ENCODE assay signal across 8 mouse cellular contexts in genomic region chr4:48279498-48280134, GRCm38 (mm10). TPM values are rescaled to one million over a fixed set of nuclear protein-coding genes. Genes with fewer than 3 reads are reported as not detected.
DNase-seq lines count a peak whose midpoint lies in the region; ATAC-seq and TF ChIP-seq lines count a peak whose summit lies in the region.

Gene Erp44 (minus strand): TSS chr4:48279558.
Gene Invs (plus strand): TSS chr4:48279760.

- intact Hi-C loops in heart, postnatal 10 days (cut with DNase I): no loop called here

- no peak for TF ChIP-seq POLR2A in ES-Bruce4 (IDR thresholded peaks at IDR 0.05; ENCODE audit: insufficient read depth, low read length)

- ATAC-seq in cerebellum, adult (ENCODE audit: insufficient number of reproducible peaks, low FRiP score, low TSS enrichment): peak; percentile 99
- ATAC-seq in forebrain, embryonic 13.5 days: peak; percentile 100
- ATAC-seq in liver, postnatal 0 days: peak; percentile 99
- ATAC-seq in neural tube, embryonic 14.5 days (ENCODE audit: low read depth): peak; percentile 100

- no peaks in the 10 kb centered on the region for H3K27me3 ChIP-seq in ES-Bruce4 (ENCODE audit: control insufficient read depth, insufficient read depth, low read length, poor library complexity, severe bottlenecking)
- no peaks in the 10 kb centered on the region for H3K27me3 ChIP-seq in forebrain, embryonic 13.5 days
- no peaks in the 10 kb centered on the region for H3K27me3 ChIP-seq in liver, postnatal 0 days (ENCODE audit: insufficient read depth, low read length)
- no peaks in the 10 kb centered on the region for H3K27me3 ChIP-seq in neural tube, embryonic 14.5 days (ENCODE audit: control insufficient read depth, insufficient read depth, low read length)

- no peaks in the 10 kb centered on the region for H3K4me1 ChIP-seq in ES-Bruce4 (ENCODE audit: control insufficient read depth, insufficient read depth, low read length)
- H3K4me1 ChIP-seq in forebrain, embryonic 13.5 days: peaks cover 16% of the 10 kb centered on the region
- H3K4me1 ChIP-seq in liver, postnatal 0 days (ENCODE audit: insufficient read depth): peaks cover 14% of the 10 kb centered on the region
- peaks cover 5% of the 10 kb centered on the region for H3K4me1 ChIP-seq in neural tube, embryonic 14.5 days (ENCODE audit: control insufficient read depth, insufficient read depth, low read length)

- H3K36me3 ChIP-seq in ES-Bruce4 (ENCODE audit: control insufficient read depth, insufficient read depth, low read length, poor library complexity, severe bottlenecking): no peaks in the 10 kb centered on the region
- H3K36me3 ChIP-seq in forebrain, embryonic 13.5 days (ENCODE audit: poor library complexity, severe bottlenecking): no peaks in the 10 kb centered on the region
- no peaks in the 10 kb centered on the region for H3K36me3 ChIP-seq in liver, postnatal 0 days (replicated peaks; ENCODE audit: insufficient read depth, low read length)
- no peaks in the 10 kb centered on the region for H3K36me3 ChIP-seq in neural tube, embryonic 14.5 days (ENCODE audit: control insufficient read depth, insufficient read depth, low read length)

- peak within 1 kb of the TSS; percentile 83 for H3K4me2 ChIP-seq in forebrain, embryonic 13.5 days
- peak within 1 kb of the TSS; percentile 76 for H3K4me2 ChIP-seq in liver, postnatal 0 days (ENCODE audit: low read depth, low read length)
- peak within 1 kb of the TSS; percentile 83 for H3K4me2 ChIP-seq in neural tube, embryonic 14.5 days (ENCODE audit: low read depth, low read length)

- WGBS in forebrain, embryonic 13.5 days: 0% methylated on average over 41 of the region's 41 CpGs
- under 1% methylated on average over 41 of the region's 41 CpGs for WGBS in large intestine, adult 2 months
- under 1% methylated on average over 37 of the region's 41 CpGs for WGBS in liver, postnatal 0 days (ENCODE audit: insufficient replicate concordance)
- under 1% methylated on average over 41 of the region's 41 CpGs for WGBS in neural tube, embryonic 14.5 days

- H3K9ac ChIP-seq in ES-Bruce4 (ENCODE audit: low read depth, poor library complexity, severe bottlenecking): peak within 1 kb of the TSS; percentile 68
- H3K9ac ChIP-seq in forebrain, embryonic 13.5 days: peak within 1 kb of the TSS; percentile 92
- H3K9ac ChIP-seq in liver, postnatal 0 days (replicated peaks): peak within 1 kb of the TSS; percentile 89
- H3K9ac ChIP-seq in neural tube, embryonic 14.5 days (replicated peaks; ENCODE audit: low read depth, low read length): peak within 1 kb of the TSS; percentile 94

- no peak within 1 kb of the TSS for H3K27ac ChIP-seq in ES-Bruce4 (ENCODE audit: insufficient read depth, low read length)
- peak within 1 kb of the TSS; percentile 63 for H3K27ac ChIP-seq in forebrain, embryonic 13.5 days
- peak within 1 kb of the TSS; percentile 84 for H3K27ac ChIP-seq in liver, postnatal 0 days (ENCODE audit: low read depth)
- H3K27ac ChIP-seq in neural tube, embryonic 14.5 days (ENCODE audit: low read depth, low read length): peak within 1 kb of the TSS; percentile 79

- DNase-seq in heart, postnatal 10 days: peak; percentile 98
- peak; percentile 98 for DNase-seq in large intestine, adult 2 months (ENCODE audit: low read depth, low spot score)
- peak; percentile 93 for DNase-seq in liver, postnatal 0 days
- DNase-seq in testis, postnatal 10 days (ENCODE audit: low spot score): peak; percentile 90

- TF ChIP-seq EP300 in ES-Bruce4 (IDR thresholded peaks at IDR 0.05; ENCODE audit: insufficient read depth, low read depth, low read length): no peak
- TF ChIP-seq EP300 in liver, postnatal 0 days (IDR thresholded peaks at IDR 0.05; ENCODE audit: low read depth): no peak

- H3K9me3 ChIP-seq in ES-Bruce4 (replicated peaks; ENCODE audit: control insufficient read depth, insufficient read depth, low read length, poor library complexity, severe bottlenecking): no peaks in the 10 kb centered on the region
- H3K9me3 ChIP-seq in forebrain, embryonic 13.5 days (replicated peaks): no peaks in the 10 kb centered on the region
- H3K9me3 ChIP-seq in liver, postnatal 0 days (ENCODE audit: low read length): no peaks in the 10 kb centered on the region
- H3K9me3 ChIP-seq in neural tube, embryonic 14.5 days (ENCODE audit: control insufficient read depth, low read length): no peaks in the 10 kb centered on the region

- no peak for TF ChIP-seq CTCF in ES-Bruce4 (IDR thresholded peaks at IDR 0.05; ENCODE audit: low read depth, low read length)
- no peak for TF ChIP-seq CTCF in liver, postnatal 0 days (IDR thresholded peaks at IDR 0.05; ENCODE audit: low read depth)

- H3K4me3 ChIP-seq in ES-Bruce4 (ENCODE audit: low read depth, low read length): peak within 1 kb of the TSS; percentile 88
- peak within 1 kb of the TSS; percentile 97 for H3K4me3 ChIP-seq in forebrain, embryonic 13.5 days
- H3K4me3 ChIP-seq in liver, postnatal 0 days (ENCODE audit: low read depth, low read length): peak within 1 kb of the TSS; percentile 85
- peak within 1 kb of the TSS; percentile 63 for H3K4me3 ChIP-seq in neural tube, embryonic 14.5 days (ENCODE audit: low read depth, low read length)

RNA-seq across cellular contexts. Expression of gene Erp44, which starts in this region (rescaled TPM):
- polyA plus RNA-seq in ES-Bruce4 (2011; ENCODE audit: insufficient read depth, insufficient read length, low read depth, missing spikeins): 52.5 and 67.6 TPM in 2 replicates
- 60.7 and 61.9 TPM in 2 replicates for polyA plus RNA-seq in forebrain, embryonic 13.5 days (2015; fragmentation: Nextera tagmentation; extraction: Ambion mirVana)
- 10 to 100 TPM; 30.3 to 35.1 TPM for total RNA-seq in heart, postnatal 10 days (2021)
- 22.1 and 22.8 TPM in 2 replicates for polyA plus RNA-seq in large intestine, adult 2 months (2012; rRNA removed)
- polyA plus RNA-seq in liver, postnatal 0 days (2015; fragmentation: Nextera tagmentation; extraction: Ambion mirVana): 66.0 and 69.3 TPM in 2 replicates
- polyA plus RNA-seq in neural tube, embryonic 14.5 days (2014; fragmentation: Nextera tagmentation; extraction: Ambion mirVana): 52.3 and 69.2 TPM in 2 replicates

RNA-seq across cellular contexts. Expression of gene Invs, which starts in this region (rescaled TPM):
- polyA plus RNA-seq in ES-Bruce4 (2011; ENCODE audit: insufficient read depth, insufficient read length, low read depth, missing spikeins): 2.5 and 4.1 TPM in 2 replicates
- 7.8 and 9.5 TPM in 2 replicates for polyA plus RNA-seq in forebrain, embryonic 13.5 days (2015; fragmentation: Nextera tagmentation; extraction: Ambion mirVana)
- total RNA-seq in heart, postnatal 10 days (2021): 1 to 10 TPM; 3.7 to 5.2 TPM
- polyA plus RNA-seq in large intestine, adult 2 months (2012; rRNA removed): 1.6 and 2.3 TPM in 2 replicates
- polyA plus RNA-seq in liver, postnatal 0 days (2015; fragmentation: Nextera tagmentation; extraction: Ambion mirVana): 1.2 and 1.3 TPM in 2 replicates
- 6.1 and 6.2 TPM in 2 replicates for polyA plus RNA-seq in neural tube, embryonic 14.5 days (2014; fragmentation: Nextera tagmentation; extraction: Ambion mirVana)
